Mouse (Mus musculus): ENCODE measurements at regions not wholly inside any gene's neighbourhood (a gene's known extent, or its start where the extent isn't known, plus 50 kb on each side); places are given as distances from the start of the nearest gene placed in this dataset.
A peak's percentile ranks its signal among the peaks of the same experiment; 100 is the strongest.

DNA sequence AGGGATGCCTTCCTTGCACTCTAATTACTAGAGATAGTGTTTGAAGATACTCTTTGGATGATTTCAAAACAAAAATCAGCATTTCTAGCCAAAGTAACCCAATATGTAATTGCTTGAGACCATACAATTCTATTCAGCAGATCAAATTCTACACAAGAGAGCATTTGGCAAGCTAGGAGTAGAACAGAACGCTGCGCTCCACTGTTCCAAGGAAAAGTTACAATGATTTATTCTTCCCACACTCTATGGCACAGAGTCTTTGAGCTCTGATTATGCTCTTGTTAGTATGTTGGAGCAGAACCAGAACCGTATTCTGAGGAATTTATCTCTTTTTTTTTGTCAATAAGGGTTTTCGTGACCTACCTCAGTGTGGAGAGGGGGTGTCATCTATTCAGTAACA, 130.2 kb upstream of the Itga1 start:
- Histone ChIP-seq H3K9me3 (replicated peaks; ENCODE audit: low read length) (no peaks in the 10 kb centered on the region), H3K79me2 (replicated peaks; ENCODE audit: control insufficient read depth, extremely low read depth, insufficient read depth, poor library complexity, severe bottlenecking) (no peaks in the 10 kb centered on the region), H3K36me3 (replicated peaks in 1 of 2; ENCODE audit: control insufficient read depth in 1 of 2, insufficient read depth in 1 of 2, low read length in 1 of 2) (no peaks in the 10 kb centered on the region), H3K4me3 (replicated peaks in 1 of 3; ENCODE audit: low read depth in 2 of 3, low read length in 2 of 3, poor library complexity in 1 of 3) (no peak overlapping the region), H3K27ac (ENCODE audit: insufficient read depth, low read depth) (no peak overlapping the region), H3K27me3 (replicated peaks) (no peaks in the 10 kb centered on the region), H3K4me2 (ENCODE audit: insufficient read depth, low read depth, poor library complexity, severe bottlenecking) (no peak overlapping the region), H3K4me1 (ENCODE audit: control insufficient read depth in 1 of 2, insufficient read depth in 2 of 2) (peaks cover 4 to 6% of the 10 kb centered on the region in 2 experiments; a peak in 3 of 4 replicates), H3K9ac (ENCODE audit: insufficient read depth, low read depth) (no peak overlapping the region)
- TF ChIP-seq POLR2AphosphoS2 (IDR thresholded peaks at IDR 0.05; ENCODE audit: low read depth, low read length) (no peak), NRF1 (IDR thresholded peaks at IDR 0.05; ENCODE audit: low read depth, low read length) (no peak), MAX (IDR thresholded peaks at IDR 0.05; ENCODE audit: low read length) (no peak), MYC (IDR thresholded peaks at IDR 0.05; ENCODE audit: low read depth, low read length) (no peak), MAFK (IDR thresholded peaks at IDR 0.05; ENCODE audit: insufficient replicate concordance, low read length) (no peak), TBP (conservative IDR thresholded peaks at IDR 0.05; ENCODE audit: low read depth, low read length) (no peak), MAZ (IDR thresholded peaks at IDR 0.05; ENCODE audit: low read depth, low read length) (no peak), USF2 (conservative IDR thresholded peaks at IDR 0.05; ENCODE audit: low read depth, low read length) (no peak), CHD2 (IDR thresholded peaks at IDR 0.05; ENCODE audit: low read length) (no peak)
- in situ Hi-C loops (cut with MboI; ENCODE audit: low pct_ligation_motif_present, low pct_unique_long_range_greater_than_20kb, low sequenced_read_pairs) = loop anchor here (25.0 kb wide), 1 partner anchor 1480 kb away; no protein-coding TSS in a partner anchor
- DNase-seq (ENCODE audit: extremely low read depth) = no peak
- dilution Hi-C loops (cut with MboI; ENCODE audit: extremely low pct_ligation_motif_present, extremely low pct_unique_long_range_greater_than_20kb, low sequenced_read_pairs) = no loop called here

DNA sequence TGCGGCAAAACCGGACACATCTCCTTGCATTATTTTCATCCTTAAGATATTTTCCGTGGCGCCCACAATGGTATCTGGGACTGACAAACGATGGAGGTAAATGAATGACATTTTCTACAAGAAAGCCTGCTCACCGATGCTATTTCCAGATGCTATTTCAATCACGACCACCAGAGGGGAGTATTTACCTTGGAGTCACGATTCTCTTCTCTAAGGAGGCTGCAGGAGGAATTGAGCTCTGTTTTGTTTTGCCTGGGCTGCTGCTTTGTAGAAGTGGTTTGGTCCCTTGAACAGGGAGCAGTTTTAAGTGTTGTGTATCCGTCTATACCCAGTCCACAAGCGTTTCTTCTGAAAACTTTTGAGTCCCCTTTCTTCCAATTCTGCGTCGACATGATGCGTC, 128.7 kb upstream of the Itga1 start:
- in situ Hi-C loops (cut with MboI; ENCODE audit: low pct_ligation_motif_present, low pct_unique_long_range_greater_than_20kb, low sequenced_read_pairs) (loop anchor here (25.0 kb wide), 1 partner anchor 1482 kb away; no protein-coding TSS in a partner anchor), dilution Hi-C loops (cut with MboI; ENCODE audit: extremely low pct_ligation_motif_present, extremely low pct_unique_long_range_greater_than_20kb, low sequenced_read_pairs) (no loop called here)
- no peak overlapping the region for H3K9ac ChIP-seq (ENCODE audit: insufficient read depth, low read depth)
- no peak overlapping the region for H3K4me2 ChIP-seq (ENCODE audit: insufficient read depth, low read depth, poor library complexity, severe bottlenecking)
- peaks cover 4 to 15% of the 10 kb centered on the region in 2 experiments; a peak in 3 of 4 replicates for H3K4me1 ChIP-seq (ENCODE audit: control insufficient read depth in 1 of 2, insufficient read depth in 2 of 2)
- no peaks in the 10 kb centered on the region for H3K9me3 ChIP-seq (replicated peaks; ENCODE audit: low read length)
- H3K27me3 ChIP-seq (replicated peaks) = no peaks in the 10 kb centered on the region
- DNase-seq (ENCODE audit: extremely low read depth) = peak; percentile 71
- no peak overlapping the region for H3K4me3 ChIP-seq (replicated peaks in 1 of 3; ENCODE audit: low read depth in 2 of 3, low read length in 2 of 3, poor library complexity in 1 of 3)
- no peak overlapping the region for H3K27ac ChIP-seq (ENCODE audit: insufficient read depth, low read depth)
- TF ChIP-seq CTCF (conservative IDR thresholded peaks at IDR 0.05 in 1 of 2, IDR thresholded peaks at IDR 0.05 in 1 of 2; ENCODE audit: low read depth in 2 of 2, low read length in 2 of 2) = peak; percentile 77 to 84
- peak; percentile 44; the same call in 1 of the 2 replicates for TF ChIP-seq ZC3H11A (IDR thresholded peaks at IDR 0.05; ENCODE audit: low read depth, low read length)
- no peak for TF ChIP-seq EP300 (IDR thresholded peaks at IDR 0.05; ENCODE audit: low read length)
- TF ChIP-seq SMC3 (IDR thresholded peaks at IDR 0.05; ENCODE audit: low read depth, low read length) = peak; percentile 82
- peak; percentile 89 for TF ChIP-seq RAD21 (IDR thresholded peaks at IDR 0.05; ENCODE audit: low read depth, low read length)
- H3K36me3 ChIP-seq (replicated peaks in 1 of 2; ENCODE audit: control insufficient read depth in 1 of 2, insufficient read depth in 1 of 2, low read length in 1 of 2) = no peaks in the 10 kb centered on the region
- no peaks in the 10 kb centered on the region for H3K79me2 ChIP-seq (replicated peaks; ENCODE audit: control insufficient read depth, extremely low read depth, insufficient read depth, poor library complexity, severe bottlenecking)

DNA sequence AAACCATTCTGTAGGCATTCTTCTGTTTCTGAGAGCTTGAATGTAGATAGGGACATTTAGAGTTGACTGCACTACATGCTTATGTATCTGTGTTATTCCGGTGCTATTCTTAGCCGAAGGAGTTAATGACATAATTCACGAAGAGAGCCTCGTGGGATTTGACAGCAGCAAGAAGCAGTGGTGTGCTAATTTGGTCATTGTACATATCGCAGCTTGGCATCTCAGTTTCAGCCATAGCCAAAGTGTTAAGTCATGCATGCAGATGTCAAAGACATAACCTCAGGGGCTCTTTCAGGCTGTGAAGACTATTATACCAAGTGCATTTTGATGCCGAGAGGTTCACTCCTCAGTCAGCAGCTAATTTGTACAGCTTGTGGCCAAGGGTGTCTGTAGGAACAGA, 125.1 kb upstream of the Itga1 start:
- Histone ChIP-seq H3K27ac (ENCODE audit: insufficient read depth, low read depth) (no peak overlapping the region), H3K36me3 (replicated peaks in 1 of 2; ENCODE audit: control insufficient read depth in 1 of 2, insufficient read depth in 1 of 2, low read length in 1 of 2) (no peaks in the 10 kb centered on the region), H3K4me3 (replicated peaks in 1 of 3; ENCODE audit: low read depth in 2 of 3, low read length in 2 of 3, poor library complexity in 1 of 3) (no peak overlapping the region), H3K9me3 (replicated peaks; ENCODE audit: low read length) (no peaks in the 10 kb centered on the region), H3K4me1 (ENCODE audit: control insufficient read depth in 1 of 2, insufficient read depth in 2 of 2) (peaks cover 4 to 19% of the 10 kb centered on the region in 2 experiments; a peak in 3 of 4 replicates), H3K9ac (ENCODE audit: insufficient read depth, low read depth) (no peak overlapping the region), H3K79me2 (replicated peaks; ENCODE audit: control insufficient read depth, extremely low read depth, insufficient read depth, poor library complexity, severe bottlenecking) (no peaks in the 10 kb centered on the region), H3K4me2 (ENCODE audit: insufficient read depth, low read depth, poor library complexity, severe bottlenecking) (peak overlapping the region; percentile 46; the same call in 1 of the 2 replicates), H3K27me3 (replicated peaks) (no peaks in the 10 kb centered on the region)
- dilution Hi-C loops (cut with MboI; ENCODE audit: extremely low pct_ligation_motif_present, extremely low pct_unique_long_range_greater_than_20kb, low sequenced_read_pairs) = no loop called here
- DNase-seq (ENCODE audit: extremely low read depth) = peak; percentile 69
- in situ Hi-C loops (cut with MboI; ENCODE audit: low pct_ligation_motif_present, low pct_unique_long_range_greater_than_20kb, low sequenced_read_pairs) = loop anchor here (25.0 kb wide), 1 partner anchor 1485 kb away; no protein-coding TSS in a partner anchor
- TF ChIP-seq POLR2AphosphoS2 (IDR thresholded peaks at IDR 0.05; ENCODE audit: low read depth, low read length) = no peak
- no peak; the same call in 1 of the 2 replicates for TF ChIP-seq SMC3 (IDR thresholded peaks at IDR 0.05; ENCODE audit: low read depth, low read length)
- TF ChIP-seq MXI1 (IDR thresholded peaks at IDR 0.05; ENCODE audit: low read depth, low read length) = no peak; the same call in 1 of the 2 replicates
- TF ChIP-seq TCF12 (IDR thresholded peaks at IDR 0.05; ENCODE audit: low read depth, low read length) = no peak
- TF ChIP-seq ZC3H11A (IDR thresholded peaks at IDR 0.05; ENCODE audit: low read depth, low read length) = no peak
- TF ChIP-seq MEF2A (IDR thresholded peaks at IDR 0.05; ENCODE audit: borderline replicate concordance, low read depth, low read length) = peak; percentile 84
- no peak for TF ChIP-seq CTCF (conservative IDR thresholded peaks at IDR 0.05 in 1 of 2, IDR thresholded peaks at IDR 0.05 in 1 of 2; ENCODE audit: low read depth in 2 of 2, low read length in 2 of 2)
- 0 out of 2 replicates have a peak, but pooled peaks have one; percentile 37 for TF ChIP-seq CHD2 (IDR thresholded peaks at IDR 0.05; ENCODE audit: low read length)
- peak; percentile 61; the same call in 1 of the 2 replicates for TF ChIP-seq MAX (IDR thresholded peaks at IDR 0.05; ENCODE audit: low read length)
- TF ChIP-seq BHLHE40 (IDR thresholded peaks at IDR 0.05; ENCODE audit: low read depth, low read length) = peak; percentile 67
- TF ChIP-seq RAD21 (IDR thresholded peaks at IDR 0.05; ENCODE audit: low read depth, low read length) = no peak
- TF ChIP-seq POLR2A (IDR thresholded peaks at IDR 0.05; ENCODE audit: low read depth, low read length) = no peak
- TF ChIP-seq TBP (conservative IDR thresholded peaks at IDR 0.05; ENCODE audit: low read depth, low read length) = no peak
- peak; percentile 30; the same call in 1 of the 2 replicates for TF ChIP-seq SIN3A (IDR thresholded peaks at IDR 0.05; ENCODE audit: low read length)
- TF ChIP-seq HCFC1 (IDR thresholded peaks at IDR 0.05; ENCODE audit: low read depth, low read length) = no peak
- no peak for TF ChIP-seq E2F4 (IDR thresholded peaks at IDR 0.05; ENCODE audit: insufficient replicate concordance, low read depth, low read length)
- no peak for TF ChIP-seq ELF1 (IDR thresholded peaks at IDR 0.05; ENCODE audit: low read depth, low read length)
- TF ChIP-seq NRF1 (IDR thresholded peaks at IDR 0.05; ENCODE audit: low read depth, low read length) = no peak
- peak; percentile 72 for TF ChIP-seq ETS1 (conservative IDR thresholded peaks at IDR 0.05; ENCODE audit: low read depth, low read length)
